Mouse (Mus musculus) heart, adult 2 months (tissue): ENCODE data around the gene Map7d1.

Source experiments
- CTCF ChIP-seq: fragments of 200-600 bp; IDR thresholded peaks from 2 replicates; pipeline ENCODE4 v1.8.1; 2022; ENCODE audit warnings: antibody characterized with exemption, mild to moderate bottlenecking, moderate library complexity
- EP300 ChIP-seq: fragments of 200-500 bp; IDR thresholded peaks from 2 replicates; pipeline ENCODE4 v1.6.1; 2011; ENCODE audit warnings: low read depth, low read length, control low read depth; ENCODE audit not compliant: insufficient read depth
- POLR2A ChIP-seq: fragments of 200-500 bp; IDR thresholded peaks from 2 replicates; pipeline ENCODE4 v1.6.1; 2011; ENCODE audit warnings: mild to moderate bottlenecking, low read depth, low read length, control low read depth; ENCODE audit not compliant: insufficient read depth

DNA sequence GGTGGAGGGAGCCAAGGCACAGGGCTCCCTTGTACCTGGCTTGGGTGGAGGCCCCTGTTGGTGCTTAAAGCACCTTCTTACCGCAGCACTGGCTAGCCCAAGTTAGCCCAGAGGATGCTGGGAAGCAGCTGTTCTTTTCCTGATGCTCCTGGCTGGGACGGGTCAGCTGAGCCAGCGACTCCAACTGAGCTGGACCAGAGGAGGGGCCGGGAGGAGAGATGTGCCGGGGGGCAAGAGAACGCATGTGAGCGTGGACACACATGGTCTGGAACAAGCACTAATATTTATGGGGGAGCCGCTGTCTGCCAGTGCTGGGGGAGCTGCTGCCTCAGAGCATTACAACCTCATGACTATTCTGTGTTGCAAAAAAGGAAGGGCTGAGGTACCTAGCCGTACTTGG is 22.8 kb upstream of the Map7d1 start:
- TF ChIP-seq EP300 (no peak), CTCF (no peak), POLR2A (no peak)
